18 mouse cellular contexts compared by ENCODE assay signal in genomic region chr7:144157936-144158335, GRCm38 (mm10).
"Had no signal": no experiment of that assay in that cellular context is flagged by ENCODE, and none has a peak within 500 bp of the region (broad histone marks: within the 10 kb centered on the region; RNA-seq: fewer than 3 reads in every experiment).

No protein-coding gene starts in this region.

- H3K4me1 ChIP-seq: limb, embryonic 12.5 days; limb, embryonic 15.5 days; stomach, embryonic 15.5 days had no signal

- DNase-seq: kidney, postnatal 25 days; layer of hippocampus, postnatal 36 days; left cerebral cortex, postnatal 4 days; liver, postnatal 0 days; lung, embryonic 14.5 days; retina, postnatal 1 day; right cerebral cortex, postnatal 25 days; spleen, adult 18-20 months; thymus, postnatal 36 days had no signal

- H3K36me3 ChIP-seq: limb, embryonic 12.5 days; limb, embryonic 15.5 days; midbrain, embryonic 12.5 days; midbrain, embryonic 15.5 days; neural tube, embryonic 12.5 days; stomach, embryonic 15.5 days had no signal

- H3K27me3 ChIP-seq: limb, embryonic 12.5 days; limb, embryonic 15.5 days; midbrain, embryonic 12.5 days; midbrain, embryonic 15.5 days; neural tube, embryonic 12.5 days; stomach, embryonic 15.5 days had no signal

- H3K4me3 ChIP-seq: limb, embryonic 12.5 days; limb, embryonic 15.5 days; midbrain, embryonic 12.5 days; midbrain, embryonic 15.5 days; neural tube, embryonic 12.5 days; stomach, embryonic 15.5 days had no signal

- H3K27ac ChIP-seq: kidney, postnatal 0 days; limb, embryonic 12.5 days; limb, embryonic 15.5 days; liver, embryonic 14.5 days; macrophage; midbrain, embryonic 12.5 days; midbrain, embryonic 15.5 days; neural tube, embryonic 12.5 days; stomach, embryonic 15.5 days had no signal
